Mouse (Mus musculus): ENCODE measurements at regions not wholly inside any gene's neighbourhood (a gene's known extent, or its start where the extent isn't known, plus 50 kb on each side); places are given as distances from the start of the nearest gene placed in this dataset.

- no peak for TF ChIP-seq TBP (IDR thresholded peaks at IDR 0.05; ENCODE audit: low read depth, low read length)
- no peak for TF ChIP-seq POLR2A (IDR thresholded peaks at IDR 0.05; ENCODE audit: control insufficient read depth in 1 of 2, insufficient read depth in 1 of 2, low read depth in 1 of 2, low read length in 2 of 2, poor library complexity in 1 of 2)
- no peak for TF ChIP-seq USF1 (IDR thresholded peaks at IDR 0.05; ENCODE audit: low read depth, low read length)
- no peak for TF ChIP-seq ZNF384 (IDR thresholded peaks at IDR 0.05; ENCODE audit: low read depth, low read length)
- no peak for TF ChIP-seq TCF12 (IDR thresholded peaks at IDR 0.05; ENCODE audit: low read depth, low read length)
- TF ChIP-seq MAZ (IDR thresholded peaks at IDR 0.05; ENCODE audit: low read depth, low read length), result no peak
- TF ChIP-seq POLR2AphosphoS2 (IDR thresholded peaks at IDR 0.05; ENCODE audit: low read length), result no peak
- TF ChIP-seq EP300 (IDR thresholded peaks at IDR 0.05; ENCODE audit: low read depth in 1 of 2, low read length in 2 of 2), result no peak
- no peak for TF ChIP-seq CTCF (IDR thresholded peaks at IDR 0.05 in 2 of 3, conservative IDR thresholded peaks at IDR 0.05 in 1 of 3; ENCODE audit: control insufficient read depth in 1 of 3, insufficient read depth in 1 of 3, low read depth in 2 of 3, low read length in 3 of 3, poor library complexity in 1 of 3, severe bottlenecking in 1 of 3)
- TF ChIP-seq TAL1 (IDR thresholded peaks at IDR 0.05; ENCODE audit: low read length), result no peak
- TF ChIP-seq CHD2 (IDR thresholded peaks at IDR 0.05; ENCODE audit: low read length), result no peak
- TF ChIP-seq MAFK (IDR thresholded peaks at IDR 0.05; ENCODE audit: borderline replicate concordance, low read depth, low read length), result no peak
- TF ChIP-seq GATA1 (IDR thresholded peaks at IDR 0.05; ENCODE audit: low read depth, low read length), result no peak
Measured at GRCm38 (mm10) chr4:71283147-71283546, 474.6 kb downstream of the Gm11232 start.

Measured in MEL (cell line).